Mouse (Mus musculus) stomach, embryonic 14.5 days (tissue): ENCODE measurements around the gene Fap. TPM values are rescaled to one million over a fixed set of nuclear protein-coding genes. Genes with fewer than 3 reads are reported as not detected.

Experiments
- ATAC-seq: fragments of 200-750 bp; cut with Nextera tagmentation; 2 replicates; pipeline ENCODE4 v1.8.0; 2017; ENCODE audit warnings: low read depth, moderate TSS enrichment; ENCODE audit not compliant: insufficient number of reproducible peaks, insufficient read depth, low FRiP score
- H3K27ac ChIP-seq: fragments of 300-500 bp; sonication (generic); 2 replicates; pipeline ENCODE4 v1.5.1; 2014; ENCODE audit warnings: mild to moderate bottlenecking, low read length, moderate library complexity, mixed read lengths
- H3K27me3 ChIP-seq: fragments of 300-500 bp; sonication (generic); 2 replicates; pipeline ENCODE4 v1.6.1; 2014; ENCODE audit warnings: low read length, control low read depth, mixed read lengths; ENCODE audit not compliant: control insufficient read depth, insufficient read depth
- H3K36me3 ChIP-seq: fragments of 300-500 bp; sonication (generic); 2 replicates; pipeline ENCODE4 v1.6.1; 2014; ENCODE audit warnings: mild to moderate bottlenecking, control low read depth, low read length, moderate library complexity, mixed read lengths; ENCODE audit not compliant: control insufficient read depth, insufficient read depth
- H3K4me1 ChIP-seq: fragments of 300-500 bp; sonication (generic); 2 replicates; pipeline ENCODE4 v1.6.1; 2014; ENCODE audit warnings: low read length, control low read depth, mixed read lengths; ENCODE audit not compliant: control insufficient read depth, insufficient read depth
- H3K4me2 ChIP-seq: fragments of 300-500 bp; sonication (generic); replicated peaks from 2 replicates; pipeline ENCODE4 v1.6.1; 2014; ENCODE audit warnings: low read depth, low read length, control low read depth
- H3K4me3 ChIP-seq: fragments of 300-500 bp; sonication (generic); 2 replicates; pipeline ENCODE4 v1.5.1; 2014; ENCODE audit warnings: low read depth, low read length, control low read depth
- H3K9ac ChIP-seq: fragments of 300-500 bp; sonication (generic); replicated peaks from 2 replicates; pipeline ENCODE4 v1.6.1; 2014; ENCODE audit warnings: low read depth, mild to moderate bottlenecking, control low read depth, low read length, moderate library complexity, mixed read lengths
- H3K9me3 ChIP-seq: fragments of 300-500 bp; sonication (generic); 2 replicates; pipeline ENCODE4 v1.6.1; 2016; ENCODE audit warnings: low read depth, low read length, control low read depth; ENCODE audit not compliant: control insufficient read depth
- WGBS: fragments of 180-500 bp; shearing (Covaris S2); extraction: QIAGEN DNeasy Blood & Tissue Kit; methylation state at CpG from one replicate; pipeline ENCODE4 v1.1.7; 2014; 5-methylcytosine and 5-hydroxymethylcytosine counted together
- polyA plus RNA-seq: library from polyadenylated mRNA; unstranded; fragments of >200 nt; fragmentation: Nextera tagmentation; extraction: Ambion mirVana; gene quantifications from 2 replicates; pipeline ENCODE4 v1.2.1, GENCODE M21; 2014

Gene Fap
- polyA plus RNA-seq, 1 experiment from 2014 or later: 21.8 TPM

DNA sequence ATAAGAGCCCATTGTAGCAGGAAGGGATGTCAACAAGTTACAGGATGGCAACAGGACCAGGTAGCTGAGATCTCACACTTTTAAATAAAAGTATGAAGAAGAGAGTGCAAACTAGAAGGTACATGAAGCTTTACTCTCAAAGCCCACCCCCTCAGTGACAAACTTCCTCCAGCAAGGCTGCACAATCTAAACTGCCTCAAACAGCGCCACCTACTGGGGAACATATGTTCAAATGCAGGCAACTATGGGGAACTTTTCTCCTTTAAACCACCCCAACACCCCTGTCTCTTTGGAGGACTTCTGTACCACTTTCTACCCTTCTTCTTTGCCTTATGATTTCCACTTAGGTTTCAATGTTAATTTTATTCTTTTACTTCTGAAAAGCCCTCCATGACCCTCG, 16.5 kb downstream of the Fap start:
- Histone ChIP-seq H3K4me2 (no peak overlapping the region), H3K4me3 (no peak overlapping the region), H3K27me3 (no peaks in the 10 kb centered on the region), H3K4me1 (no peaks in the 10 kb centered on the region), H3K27ac (no peak overlapping the region), H3K9ac (no peak overlapping the region), H3K36me3 (no peaks in the 10 kb centered on the region; the same call in 1 of the 2 replicates), H3K9me3 (no peaks in the 10 kb centered on the region)
- 76% methylated on average over 2 of the region's 2 CpGs for WGBS
- no peak for ATAC-seq

DNA sequence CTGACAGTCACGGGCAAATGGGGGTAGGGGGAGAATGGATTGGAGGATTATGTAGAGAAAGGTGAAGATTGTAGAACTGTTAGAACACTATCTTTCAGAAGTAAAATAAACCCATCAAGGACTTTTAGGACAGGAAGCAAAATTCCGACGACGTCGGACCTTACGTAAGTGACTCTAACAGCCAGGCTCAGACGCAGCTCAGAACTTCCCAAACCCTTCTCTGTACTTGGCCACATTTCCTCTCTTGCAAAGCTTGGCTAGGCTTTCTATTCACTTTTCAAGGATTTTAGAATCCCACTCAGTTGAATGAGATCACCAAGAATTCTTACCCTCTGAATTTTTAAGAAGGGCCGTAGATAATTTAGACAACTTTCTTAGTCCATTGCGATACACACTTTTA, 17.5 kb downstream of the Fap start:
- Histone ChIP-seq H3K4me1 (no peaks in the 10 kb centered on the region), H3K27ac (no peak overlapping the region), H3K9me3 (no peaks in the 10 kb centered on the region), H3K36me3 (no peaks in the 10 kb centered on the region; the same call in 1 of the 2 replicates), H3K4me2 (no peak overlapping the region), H3K4me3 (no peak overlapping the region), H3K9ac (no peak overlapping the region), H3K27me3 (no peaks in the 10 kb centered on the region)
- no peak for ATAC-seq
- 81% methylated on average over 9 of the region's 9 CpGs for WGBS

DNA sequence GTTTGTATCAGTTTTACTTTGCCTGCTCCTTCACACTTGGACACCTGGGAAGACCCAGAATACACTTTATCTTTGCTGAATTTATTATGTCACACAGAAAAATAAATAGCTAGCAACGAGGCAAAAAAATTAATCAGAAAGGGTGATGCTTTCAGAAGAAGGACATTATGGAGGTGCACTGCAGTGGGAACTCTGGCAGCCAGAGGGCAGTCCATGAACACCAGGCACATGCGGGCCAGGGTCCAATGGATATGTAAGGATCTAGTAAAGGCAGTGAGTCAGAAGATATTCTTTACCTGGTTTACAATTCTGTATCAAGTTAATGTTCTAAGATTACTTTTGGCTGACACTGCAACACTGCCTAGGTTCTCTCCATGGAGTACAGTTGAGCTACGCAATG, 24.2 kb downstream of the Fap start:
- no peak overlapping the region for H3K4me3 ChIP-seq
- no peak overlapping the region for H3K27ac ChIP-seq
- no peaks in the 10 kb centered on the region for H3K4me1 ChIP-seq
- no peaks in the 10 kb centered on the region for H3K27me3 ChIP-seq
- no peak overlapping the region for H3K4me2 ChIP-seq
- H3K9ac ChIP-seq: no peak overlapping the region
- ATAC-seq: no peak
- WGBS: 77% methylated on average over 3 of the region's 3 CpGs
- no peaks in the 10 kb centered on the region for H3K9me3 ChIP-seq
- H3K36me3 ChIP-seq: no peaks in the 10 kb centered on the region; the same call in 1 of the 2 replicates

DNA sequence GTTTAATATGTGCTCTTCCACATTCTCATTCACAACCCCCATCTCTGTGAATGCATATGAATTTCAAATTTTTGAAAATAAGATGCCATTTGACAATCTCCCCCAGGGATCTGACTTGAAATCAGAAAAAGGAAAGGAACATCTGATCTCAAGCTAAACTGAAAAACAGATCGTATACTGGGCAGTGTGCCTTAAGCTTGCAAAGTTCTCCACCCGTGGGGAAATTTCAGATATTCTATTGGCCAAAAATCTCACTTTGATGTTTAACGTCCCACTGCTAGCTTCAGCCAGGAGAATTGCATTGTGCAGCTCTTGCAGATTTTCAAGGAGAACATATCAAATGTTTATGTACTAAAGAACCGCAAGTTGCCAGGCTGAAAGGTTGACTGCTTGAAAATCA, 24.7 kb downstream of the Fap start:
- no peak overlapping the region for H3K4me2 ChIP-seq
- no peak for ATAC-seq
- no peaks in the 10 kb centered on the region for H3K36me3 ChIP-seq
- no peaks in the 10 kb centered on the region for H3K9me3 ChIP-seq
- no peak overlapping the region for H3K9ac ChIP-seq
- no peak overlapping the region for H3K4me3 ChIP-seq
- H3K27me3 ChIP-seq: no peaks in the 10 kb centered on the region
- WGBS: 78% methylated on average over 4 of the region's 4 CpGs
- no peak overlapping the region for H3K27ac ChIP-seq
- H3K4me1 ChIP-seq: no peaks in the 10 kb centered on the region

DNA sequence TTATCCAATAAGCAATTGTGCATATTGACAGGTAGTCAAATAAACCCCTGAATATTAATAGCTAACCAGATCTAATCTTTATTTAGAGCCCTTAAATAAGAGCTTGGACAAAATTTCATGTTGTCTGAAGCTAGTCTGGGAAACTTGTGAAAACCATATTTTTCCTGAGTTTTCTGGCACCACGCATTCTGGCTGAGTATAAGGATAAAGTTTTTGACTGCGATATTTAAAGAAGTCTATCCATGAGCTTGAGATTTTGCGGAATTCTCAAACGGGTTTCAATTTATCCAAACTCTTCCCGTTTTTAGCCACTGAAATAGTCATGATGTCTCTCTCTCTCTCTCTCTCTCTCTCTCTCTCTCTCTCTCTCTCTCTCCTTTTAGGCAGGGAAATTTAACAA, 25.8 kb downstream of the Fap start:
- Histone ChIP-seq H3K27me3 (no peaks in the 10 kb centered on the region), H3K27ac (no peak overlapping the region), H3K9ac (no peak overlapping the region), H3K4me1 (no peaks in the 10 kb centered on the region), H3K4me3 (no peak overlapping the region), H3K4me2 (no peak overlapping the region), H3K36me3 (no peaks in the 10 kb centered on the region), H3K9me3 (no peaks in the 10 kb centered on the region)
- ATAC-seq: no peak
- 90% methylated on average over 5 of the region's 5 CpGs for WGBS

DNA sequence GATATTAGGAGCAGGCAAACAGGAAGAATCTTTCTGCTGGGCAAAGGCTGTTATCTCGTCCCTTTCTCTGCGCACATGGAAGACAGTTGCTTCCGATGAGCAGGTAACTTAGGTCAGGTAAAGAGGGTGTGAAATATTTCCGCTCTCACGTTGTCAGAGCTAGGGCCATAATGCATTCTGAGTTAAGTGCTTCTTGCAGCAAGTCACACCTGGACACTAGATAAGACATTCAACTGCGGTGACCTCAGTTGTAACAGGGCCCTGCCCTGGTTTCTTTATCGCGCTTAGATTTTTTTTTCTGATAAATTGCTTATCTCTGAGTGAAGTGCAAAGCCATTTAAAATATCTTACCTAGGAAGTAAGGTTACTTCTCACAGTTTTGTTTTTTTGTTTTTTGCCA, 38.4 kb downstream of the Fap start:
- WGBS: 64% methylated on average over 8 of the region's 8 CpGs
- no peak overlapping the region for H3K27ac ChIP-seq

DNA sequence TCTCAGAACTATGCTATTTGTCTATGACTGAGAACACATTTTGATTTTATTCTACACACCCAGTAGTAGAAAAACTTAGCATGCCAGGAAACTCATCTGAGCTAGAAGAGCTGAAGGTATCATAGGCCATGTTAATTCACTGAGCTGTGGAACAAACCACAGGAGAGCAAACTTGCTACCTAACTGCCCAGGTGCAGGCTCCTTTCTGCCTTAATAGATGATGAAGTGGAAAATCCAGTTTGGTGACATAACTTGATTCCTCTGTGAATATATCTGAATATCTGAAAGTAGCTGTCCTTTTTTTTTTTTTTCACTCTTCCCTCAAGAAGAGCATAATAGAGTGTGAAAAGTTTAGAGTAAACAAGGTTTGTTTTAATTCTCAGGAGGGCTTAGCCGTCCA, 42.8 kb downstream of the Fap start:
- H3K4me3 ChIP-seq: no peak overlapping the region
- H3K9ac ChIP-seq: no peak overlapping the region
- H3K27me3 ChIP-seq: no peaks in the 10 kb centered on the region
- no peaks in the 10 kb centered on the region for H3K9me3 ChIP-seq
- no peaks in the 10 kb centered on the region for H3K4me1 ChIP-seq
- no peak for ATAC-seq
- H3K4me2 ChIP-seq: no peak overlapping the region
- H3K36me3 ChIP-seq: no peaks in the 10 kb centered on the region
- 34% methylated on average over 1 of the region's 1 CpGs for WGBS
- H3K27ac ChIP-seq: no peak overlapping the region

More for the DNA sequence above, 38.4 kb downstream of the Fap start:
- H3K4me1 ChIP-seq: no peaks in the 10 kb centered on the region
- no peak for ATAC-seq
- no peaks in the 10 kb centered on the region for H3K9me3 ChIP-seq
- H3K9ac ChIP-seq: no peak overlapping the region
- no peaks in the 10 kb centered on the region for H3K27me3 ChIP-seq
- H3K36me3 ChIP-seq: no peaks in the 10 kb centered on the region
- H3K4me3 ChIP-seq: no peak overlapping the region
- no peak overlapping the region for H3K4me2 ChIP-seq

DNA sequence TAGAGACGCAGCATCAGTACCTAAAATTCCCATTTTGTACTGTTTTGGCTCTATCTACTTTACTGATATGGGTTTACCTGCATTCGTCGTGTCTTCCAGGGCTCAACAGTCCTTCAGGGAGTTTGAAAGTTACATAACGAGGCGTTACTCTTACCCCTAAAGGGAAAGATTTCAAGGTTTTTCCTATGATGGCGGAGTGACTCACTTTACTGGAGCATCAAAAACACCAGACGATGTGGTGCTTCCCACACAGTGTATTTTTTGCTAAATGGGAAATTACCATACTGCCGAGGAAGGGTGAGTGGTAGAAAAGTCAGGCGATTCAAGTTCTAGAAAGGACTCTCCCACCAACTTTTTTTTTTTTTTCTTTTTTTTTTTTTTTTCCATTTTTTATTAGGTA, 47.5 kb downstream of the Fap start:
- WGBS: 93% methylated on average over 9 of the region's 9 CpGs
- Histone ChIP-seq H3K9ac (no peak overlapping the region), H3K27ac (no peak overlapping the region), H3K9me3 (no peaks in the 10 kb centered on the region), H3K27me3 (no peaks in the 10 kb centered on the region), H3K4me2 (no peak overlapping the region), H3K4me1 (no peaks in the 10 kb centered on the region), H3K4me3 (no peak overlapping the region), H3K36me3 (no peaks in the 10 kb centered on the region)
- no peak for ATAC-seq

DNA sequence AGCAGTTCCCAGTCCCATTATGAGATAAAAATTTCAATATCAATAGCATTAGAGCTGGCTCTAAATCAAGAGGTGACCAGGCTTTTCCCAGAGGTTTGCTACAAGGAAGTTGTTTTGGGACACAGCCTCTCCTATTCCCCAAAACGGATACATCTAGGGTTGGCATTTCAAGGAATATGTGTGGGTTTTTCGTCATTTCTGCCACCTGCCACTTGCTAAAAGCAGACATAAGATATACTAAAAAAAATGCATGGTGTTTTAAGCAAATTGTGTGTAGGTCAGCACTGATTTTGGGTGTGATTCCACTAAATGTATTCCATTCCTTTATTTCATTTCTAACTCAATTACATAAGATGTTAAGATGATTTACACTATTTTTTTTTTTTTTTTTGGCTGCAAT, 56.1 kb downstream of the Fap start:
- H3K4me1 ChIP-seq: no peaks in the 10 kb centered on the region
- no peak overlapping the region for H3K4me3 ChIP-seq
- 87% methylated on average over 2 of the region's 2 CpGs for WGBS
- no peaks in the 10 kb centered on the region for H3K36me3 ChIP-seq
- H3K4me2 ChIP-seq: no peak overlapping the region
- no peaks in the 10 kb centered on the region for H3K27me3 ChIP-seq
- H3K27ac ChIP-seq: no peak overlapping the region
- H3K9me3 ChIP-seq: no peaks in the 10 kb centered on the region
- H3K9ac ChIP-seq: no peak overlapping the region
- ATAC-seq: no peak
